Mouse (Mus musculus): Measurements from ENCODE around the gene Rpl31. TPM values are rescaled to one million over a fixed set of nuclear protein-coding genes. Genes with fewer than 3 reads are reported as not detected.

Rpl31 gene
- polyA plus RNA-seq, 1 experiment from 2014 or later: 696 TPM

- no peaks in the 10 kb centered on the region for H3K27me3 ChIP-seq (ENCODE audit: insufficient read depth, low read length)
- no peak for TF ChIP-seq CTCF (IDR thresholded peaks at IDR 0.05; ENCODE audit: low read depth)
- WGBS: 88% methylated on average over 6 of the region's 6 CpGs
- H3K36me3 ChIP-seq (ENCODE audit: insufficient read depth, low read length): no peaks in the 10 kb centered on the region
- H3K9me3 ChIP-seq (replicated peaks; ENCODE audit: low read length): no peaks in the 10 kb centered on the region
- H3K9ac ChIP-seq (ENCODE audit: low read depth, low read length): no peak overlapping the region
- no peaks in the 10 kb centered on the region for H3K4me1 ChIP-seq (replicated peaks; ENCODE audit: insufficient read depth, low read length)
- DNase-seq (ENCODE audit: low spot score) (no peak), ATAC-seq (replicated peaks; ENCODE audit: low FRiP score, low read depth) (no peak)
- no peak overlapping the region for H3K4me3 ChIP-seq (replicated peaks; ENCODE audit: low read depth, low read length)
- H3K4me2 ChIP-seq (ENCODE audit: low read length): no peak overlapping the region
- no peak overlapping the region for H3K27ac ChIP-seq
These were observed 30.6 kb downstream of the Rpl31 start for GRCm38 (mm10) chr1:39398284-39398683.

- Histone ChIP-seq H3K4me2 (ENCODE audit: low read length) (no peak overlapping the region), H3K27ac (no peak overlapping the region), H3K4me3 (replicated peaks; ENCODE audit: low read depth, low read length) (no peak overlapping the region), H3K36me3 (ENCODE audit: insufficient read depth, low read length) (no peaks in the 10 kb centered on the region), H3K27me3 (ENCODE audit: insufficient read depth, low read length) (no peaks in the 10 kb centered on the region), H3K9me3 (replicated peaks; ENCODE audit: low read length) (no peaks in the 10 kb centered on the region), H3K9ac (ENCODE audit: low read depth, low read length) (no peak overlapping the region), H3K4me1 (replicated peaks; ENCODE audit: insufficient read depth, low read length) (no peaks in the 10 kb centered on the region)
- no peak for TF ChIP-seq CTCF (IDR thresholded peaks at IDR 0.05; ENCODE audit: low read depth)
- no peak for ATAC-seq (replicated peaks; ENCODE audit: low FRiP score, low read depth)
- DNase-seq (ENCODE audit: low spot score): no peak
- 65% methylated on average over 4 of the region's 4 CpGs for WGBS
These were observed 31.6 kb downstream of the Rpl31 start for GRCm38 (mm10) chr1:39399228-39399627.

- H3K27me3 ChIP-seq (ENCODE audit: insufficient read depth, low read length): no peaks in the 10 kb centered on the region
- no peak for TF ChIP-seq CTCF (IDR thresholded peaks at IDR 0.05; ENCODE audit: low read depth)
- ATAC-seq (replicated peaks; ENCODE audit: low FRiP score, low read depth) (no peak), DNase-seq (ENCODE audit: low spot score) (no peak)
- no peak overlapping the region for H3K4me2 ChIP-seq (ENCODE audit: low read length)
- no peak overlapping the region for H3K27ac ChIP-seq
- H3K4me3 ChIP-seq (replicated peaks; ENCODE audit: low read depth, low read length): no peak overlapping the region
- no peak overlapping the region for H3K9ac ChIP-seq (ENCODE audit: low read depth, low read length)
- no peaks in the 10 kb centered on the region for H3K36me3 ChIP-seq (ENCODE audit: insufficient read depth, low read length)
- no peaks in the 10 kb centered on the region for H3K9me3 ChIP-seq (replicated peaks; ENCODE audit: low read length)
- H3K4me1 ChIP-seq (replicated peaks; ENCODE audit: insufficient read depth, low read length): no peaks in the 10 kb centered on the region
- 95% methylated on average over 3 of the region's 3 CpGs for WGBS
These were observed 32.5 kb downstream of the Rpl31 start for GRCm38 (mm10) chr1:39400173-39400572.

- no peak overlapping the region for H3K27ac ChIP-seq
- H3K9me3 ChIP-seq (replicated peaks; ENCODE audit: low read length): no peaks in the 10 kb centered on the region
- H3K4me2 ChIP-seq (ENCODE audit: low read length): no peak overlapping the region
- peaks cover 3% of the 10 kb centered on the region; the same call in 1 of the 2 replicates for H3K4me1 ChIP-seq (replicated peaks; ENCODE audit: insufficient read depth, low read length)
- WGBS: 53% methylated on average over 4 of the region's 4 CpGs
- no peaks in the 10 kb centered on the region for H3K27me3 ChIP-seq (ENCODE audit: insufficient read depth, low read length)
- DNase-seq (ENCODE audit: low spot score) (no peak), ATAC-seq (replicated peaks; ENCODE audit: low FRiP score, low read depth) (no peak)
- no peak overlapping the region for H3K4me3 ChIP-seq (replicated peaks; ENCODE audit: low read depth, low read length)
- H3K36me3 ChIP-seq (ENCODE audit: insufficient read depth, low read length): no peaks in the 10 kb centered on the region
- peak; percentile 50 for TF ChIP-seq CTCF (IDR thresholded peaks at IDR 0.05; ENCODE audit: low read depth)
- no peak overlapping the region for H3K9ac ChIP-seq (ENCODE audit: low read depth, low read length)
These were observed 39.5 kb downstream of the Rpl31 start for GRCm38 (mm10) chr1:39407108-39407507.

GRCm38 (mm10) chr1:39408123-39408522, 40.5 kb downstream of the Rpl31 start:
- TF ChIP-seq CTCF (IDR thresholded peaks at IDR 0.05; ENCODE audit: low read depth): no peak
- DNase-seq (ENCODE audit: low spot score) (no peak), ATAC-seq (replicated peaks; ENCODE audit: low FRiP score, low read depth) (no peak)
- no peak overlapping the region for H3K9ac ChIP-seq (ENCODE audit: low read depth, low read length)
- 85% methylated on average over 6 of the region's 6 CpGs for WGBS
- peaks cover 3% of the 10 kb centered on the region; the same call in 1 of the 2 replicates for H3K4me1 ChIP-seq (replicated peaks; ENCODE audit: insufficient read depth, low read length)
- H3K36me3 ChIP-seq (ENCODE audit: insufficient read depth, low read length): no peaks in the 10 kb centered on the region
- H3K27me3 ChIP-seq (ENCODE audit: insufficient read depth, low read length): no peaks in the 10 kb centered on the region
- no peak overlapping the region for H3K27ac ChIP-seq
- no peaks in the 10 kb centered on the region for H3K9me3 ChIP-seq (replicated peaks; ENCODE audit: low read length)
- H3K4me3 ChIP-seq (replicated peaks; ENCODE audit: low read depth, low read length): no peak overlapping the region
- H3K4me2 ChIP-seq (ENCODE audit: low read length): no peak overlapping the region

GRCm38 (mm10) chr1:39408668-39409067, 41.0 kb downstream of the Rpl31 start:
- Histone ChIP-seq H3K4me2 (ENCODE audit: low read length) (no peak overlapping the region), H3K4me3 (replicated peaks; ENCODE audit: low read depth, low read length) (no peak overlapping the region), H3K9ac (ENCODE audit: low read depth, low read length) (no peak overlapping the region), H3K27me3 (ENCODE audit: insufficient read depth, low read length) (no peaks in the 10 kb centered on the region), H3K27ac (no peak overlapping the region), H3K36me3 (ENCODE audit: insufficient read depth, low read length) (no peaks in the 10 kb centered on the region), H3K4me1 (replicated peaks; ENCODE audit: insufficient read depth, low read length) (peaks cover 3% of the 10 kb centered on the region; the same call in 1 of the 2 replicates), H3K9me3 (replicated peaks; ENCODE audit: low read length) (no peaks in the 10 kb centered on the region)
- DNase-seq (ENCODE audit: low spot score) (no peak), ATAC-seq (replicated peaks; ENCODE audit: low FRiP score, low read depth) (no peak)
- TF ChIP-seq CTCF (IDR thresholded peaks at IDR 0.05; ENCODE audit: low read depth): no peak
- 52% methylated on average over 7 of the region's 7 CpGs for whole genome bisulfite sequencing

Data from kidney, postnatal 0 days (tissue).